24 mouse cellular contexts compared by ENCODE assay signal in the genomic region with DNA sequence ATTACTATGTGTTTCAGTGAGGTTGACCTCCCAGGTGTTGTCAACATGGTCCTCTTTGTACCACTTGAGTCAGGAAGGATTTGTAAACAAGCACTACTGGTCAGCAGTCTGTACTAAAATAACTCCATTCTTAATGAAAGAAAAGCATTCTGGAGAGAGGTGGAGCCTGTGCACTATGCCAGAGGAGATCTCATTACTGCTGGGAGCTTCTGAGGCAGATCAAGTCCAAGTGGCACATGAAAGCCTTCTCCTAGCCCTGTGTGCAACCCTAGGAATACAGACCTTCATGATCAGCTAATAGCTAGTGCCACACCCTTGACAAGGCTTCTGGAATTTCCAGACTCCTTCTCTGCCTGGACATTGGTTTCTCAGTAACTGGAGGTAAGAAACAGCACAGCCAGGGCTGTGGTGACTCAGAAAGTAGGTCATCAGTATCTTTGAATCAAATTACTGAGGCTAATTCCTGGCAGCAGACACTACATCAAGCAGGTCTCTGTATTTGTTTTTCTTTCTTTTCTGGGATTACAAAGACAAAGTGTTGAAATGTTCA.
A peak's percentile ranks its signal among the peaks of the same experiment; 100 is the strongest.
DNase-seq lines count a peak whose midpoint lies in the region; ATAC-seq and TF ChIP-seq lines count a peak whose summit lies in the region.
"Had no signal": no experiment of that assay in that cellular context is flagged by ENCODE, and none has a peak within 500 bp of the region (broad histone marks: within the 10 kb centered on the region; RNA-seq: fewer than 3 reads in every experiment).

No protein-coding gene starts in this region.

- H3K4me2 ChIP-seq in forebrain, postnatal 0 days (ENCODE audit: low read depth) = no peak overlapping the region
- H3K4me2 ChIP-seq in forebrain, embryonic 12.5 days = no peak overlapping the region
- H3K4me2 ChIP-seq in lung, postnatal 0 days (replicated peaks; ENCODE audit: low read depth, low read length) = no peak overlapping the region
- H3K4me2 ChIP-seq: embryonic facial prominence, embryonic 13.5 days; heart, embryonic 11.5 days; hindbrain, embryonic 12.5 days; hindbrain, embryonic 15.5 days had no signal

- H3K36me3 ChIP-seq in forebrain, postnatal 0 days (ENCODE audit: insufficient read depth) = no peaks in the 10 kb centered on the region
- H3K36me3 ChIP-seq in forebrain, embryonic 12.5 days (replicated peaks) = no peaks in the 10 kb centered on the region
- H3K36me3 ChIP-seq in lung, postnatal 0 days (ENCODE audit: insufficient read depth, low read length) = no peaks in the 10 kb centered on the region
- H3K36me3 ChIP-seq: embryonic facial prominence, embryonic 13.5 days; forebrain, embryonic 10.5 days; G1E; hindbrain, embryonic 12.5 days; hindbrain, embryonic 15.5 days had no signal

- H3K4me1 ChIP-seq in forebrain, postnatal 0 days (ENCODE audit: insufficient read depth) = no peaks in the 10 kb centered on the region
- 0 out of 2 replicates have a peak, but pooled peaks cover 4% of the 10 kb centered on the region for H3K4me1 ChIP-seq in forebrain, embryonic 12.5 days
- no peaks in the 10 kb centered on the region for H3K4me1 ChIP-seq in lung, postnatal 0 days (ENCODE audit: insufficient read depth, low read depth, low read length)
- H3K4me1 ChIP-seq: embryonic facial prominence, embryonic 13.5 days; forebrain, embryonic 10.5 days; hindbrain, embryonic 12.5 days; hindbrain, embryonic 15.5 days had no signal

- no peak for TF ChIP-seq CTCF in forebrain, postnatal 0 days (IDR thresholded peaks at IDR 0.05; ENCODE audit: low read depth)
- no peak for TF ChIP-seq CTCF in lung, postnatal 0 days (IDR thresholded peaks at IDR 0.05)

- no peaks in the 10 kb centered on the region for H3K9me3 ChIP-seq in forebrain, postnatal 0 days (ENCODE audit: low read length)
- no peaks in the 10 kb centered on the region for H3K9me3 ChIP-seq in forebrain, embryonic 12.5 days
- no peaks in the 10 kb centered on the region for H3K9me3 ChIP-seq in lung, postnatal 0 days (ENCODE audit: low read length)
- H3K9me3 ChIP-seq: hindbrain, embryonic 12.5 days; hindbrain, embryonic 15.5 days had no signal

- ATAC-seq in forebrain, postnatal 0 days = no peak
- ATAC-seq in forebrain, embryonic 12.5 days (ENCODE audit: low FRiP score) = no peak
- ATAC-seq in lung, postnatal 0 days = no peak
- ATAC-seq: activated CD4-positive, CD25-positive, alpha-beta regulatory T cell, adult 4 months; forebrain, embryonic 14.5 days; intestine, postnatal 0 days had no signal

- DNase-seq in adrenal gland, adult 2 months = peak; percentile 10
- no peak for DNase-seq in adrenal gland, postnatal 25 days
- no peak for DNase-seq in forebrain, postnatal 0 days
- peak; percentile 6 for DNase-seq in lung, postnatal 0 days (ENCODE audit: low spot score)
- DNase-seq in lung, postnatal 4 days = no peak
- DNase-seq in Muller cell, postnatal 12 days (ENCODE audit: inconsistent ontology term) = peak; percentile 81
- no peak for DNase-seq in kidney, postnatal 36 days
- DNase-seq: adrenal gland, postnatal 10 days; B cell, adult 2 months; cerebellum, adult 18-20 months; cerebellum, adult 9-11 months; cerebellum, postnatal 25 days; gastrocnemius, postnatal 25 days had no signal

- no peak for TF ChIP-seq EP300 in lung, postnatal 0 days (IDR thresholded peaks at IDR 0.05)

- H3K27me3 ChIP-seq in forebrain, postnatal 0 days (ENCODE audit: insufficient read depth, low read length) = no peaks in the 10 kb centered on the region
- no peaks in the 10 kb centered on the region for H3K27me3 ChIP-seq in forebrain, embryonic 12.5 days
- no peaks in the 10 kb centered on the region for H3K27me3 ChIP-seq in lung, postnatal 0 days (replicated peaks; ENCODE audit: insufficient read depth, low read length)
- H3K27me3 ChIP-seq: CH12.LX; embryonic facial prominence, embryonic 13.5 days; hindbrain, embryonic 12.5 days; hindbrain, embryonic 15.5 days had no signal

- H3K9ac ChIP-seq in forebrain, postnatal 0 days = no peak overlapping the region
- H3K9ac ChIP-seq in forebrain, embryonic 12.5 days = no peak overlapping the region
- H3K9ac ChIP-seq in lung, postnatal 0 days (replicated peaks; ENCODE audit: low read depth) = no peak overlapping the region
- H3K9ac ChIP-seq: embryonic facial prominence, embryonic 13.5 days; hindbrain, embryonic 12.5 days; hindbrain, embryonic 15.5 days had no signal

- H3K4me3 ChIP-seq in forebrain, postnatal 0 days (ENCODE audit: low read depth, low read length) = no peak overlapping the region
- no peak overlapping the region for H3K4me3 ChIP-seq in forebrain, embryonic 12.5 days (replicated peaks)
- no peak overlapping the region for H3K4me3 ChIP-seq in lung, postnatal 0 days (ENCODE audit: low read depth, low read length)
- H3K4me3 ChIP-seq: embryonic facial prominence, embryonic 13.5 days; forebrain, embryonic 10.5 days; hindbrain, embryonic 12.5 days; hindbrain, embryonic 15.5 days had no signal

- H3K27ac ChIP-seq in forebrain, postnatal 0 days (ENCODE audit: low read depth, low read length) = 0 out of 2 replicates have a peak overlapping the region, but pooled peaks have one; percentile 36
- H3K27ac ChIP-seq in forebrain, embryonic 12.5 days = no peak overlapping the region
- no peak overlapping the region for H3K27ac ChIP-seq in lung, postnatal 0 days (ENCODE audit: low read length)
- H3K27ac ChIP-seq: embryonic facial prominence, embryonic 13.5 days; forebrain, embryonic 10.5 days; hindbrain, embryonic 12.5 days; hindbrain, embryonic 15.5 days had no signal

Comparison
In these comparisons a context has a peak if more than half of its experiments do, and no peak if none do; other contexts are left out.
1. DNase-seq: peak in adrenal gland, adult 2 months (single experiment), lung, postnatal 0 days (single experiment) and Muller cell, postnatal 12 days (single experiment); none in adrenal gland, postnatal 25 days (single experiment), forebrain, postnatal 0 days (single experiment), lung, postnatal 4 days (0 of 2) and kidney, postnatal 36 days (0 of 2).